Mouse (Mus musculus) MEL (cell line): ENCODE data around the gene Wee1. TPM values are rescaled to one million over a fixed set of nuclear protein-coding genes. Genes with fewer than 3 reads are reported as not detected.

ENCODE experiments used
- DNase-seq: peaks from one replicate; pipeline ENCODE4 v3.0.0; 2011; ENCODE audit warnings: low read depth, low spot score
- H3K27ac ChIP-seq: 2 replicates; pipeline ENCODE4 v1.5.1; 2012; ENCODE audit warnings: low read depth, mild to moderate bottlenecking, control low read depth, low read length, moderate library complexity; ENCODE audit not compliant: control insufficient read depth
- H3K27me3 ChIP-seq, 2 experiments: fragments of 150-350 bp in 1 of 2; sonication (generic) in 1 of 2; 2 replicates each; pipeline ENCODE4 v1.6.1; 2012; ENCODE audit warnings: low read length in 2 of 2, mild to moderate bottlenecking in 2 of 2, improper control_type of control experiment in 1 of 2, moderate library complexity in 1 of 2; ENCODE audit not compliant: insufficient read depth in 2 of 2, control insufficient read depth in 1 of 2
- H3K36me3 ChIP-seq, 2 experiments: 2 replicates each; pipeline ENCODE4 v1.6.1; 2012 to 2014; ENCODE audit warnings: low read length in 2 of 2, improper control_type of control experiment in 1 of 2, inconsistent platforms in 1 of 2, mild to moderate bottlenecking in 1 of 2; ENCODE audit not compliant: insufficient read depth in 2 of 2, control insufficient read depth in 1 of 2
- H3K4me1 ChIP-seq, 2 experiments: fragments of 150-350 bp in 1 of 2; sonication (generic) in 1 of 2; 2 replicates each; pipeline ENCODE4 v1.6.1; 2012; ENCODE audit warnings: low read length in 2 of 2, improper control_type of control experiment in 1 of 2, mild to moderate bottlenecking in 1 of 2; ENCODE audit not compliant: insufficient read depth in 2 of 2, control insufficient read depth in 1 of 2
- H3K4me3 ChIP-seq, 2 experiments: fragments of 150-350 bp in 1 of 2; sonication (generic) in 1 of 2; 2 replicates each; pipeline ENCODE4 v1.5.1; 2012; ENCODE audit warnings: low read depth in 2 of 2, low read length in 2 of 2, mild to moderate bottlenecking in 2 of 2, moderate library complexity in 2 of 2, control low read depth in 1 of 2, improper control_type of control experiment in 1 of 2; ENCODE audit not compliant: control insufficient read depth in 1 of 2, insufficient read depth in 1 of 2
- H3K79me2 ChIP-seq: 2 replicates; pipeline ENCODE4 v1.6.1; 2012; ENCODE audit warnings: mild to moderate bottlenecking, low read length, moderate library complexity; ENCODE audit not compliant: control insufficient read depth, poor library complexity, insufficient read depth
- H3K9ac ChIP-seq: 2 replicates; pipeline ENCODE4 v1.6.1; 2012; ENCODE audit warnings: low read depth, mild to moderate bottlenecking, control low read depth, low read length, moderate library complexity; ENCODE audit not compliant: control insufficient read depth, poor library complexity, severe bottlenecking
- H3K9me3 ChIP-seq: fragments of 150-350 bp; sonication (generic); replicated peaks from 2 replicates; pipeline ENCODE4 v1.6.1; 2012; ENCODE audit warnings: mild to moderate bottlenecking, low read length, improper control_type of control experiment, moderate library complexity; ENCODE audit not compliant: insufficient read depth
- CHD1 ChIP-seq: IDR thresholded peaks from 2 replicates; pipeline ENCODE4 v1.6.1; 2012; ENCODE audit warnings: low read depth, mild to moderate bottlenecking, inconsistent platforms, low read length, improper control_type of control experiment
- CHD2 ChIP-seq: IDR thresholded peaks from 2 replicates; pipeline ENCODE4 v1.6.1; 2011; ENCODE audit warnings: low read length, improper control_type of control experiment
- CTCF ChIP-seq, 3 experiments: IDR thresholded peaks in 2 of 3; conservative IDR thresholded peaks in 1 of 3; 2 replicates each; pipeline ENCODE4 v1.5.1; 2011 to 2012; ENCODE audit warnings: low read length in 3 of 3, low read depth in 2 of 3, mild to moderate bottlenecking in 2 of 3, improper control_type of control experiment in 1 of 3, inconsistent platforms in 1 of 3, mixed read lengths in 1 of 3, moderate library complexity in 1 of 3; ENCODE audit not compliant: control insufficient read depth in 1 of 3, insufficient read depth in 1 of 3, poor library complexity in 1 of 3, severe bottlenecking in 1 of 3
- ELF1 ChIP-seq: IDR thresholded peaks from 2 replicates; pipeline ENCODE4 v1.6.1; 2014; ENCODE audit warnings: low read depth, mild to moderate bottlenecking, inconsistent platforms, low read length, improper control_type of control experiment, moderate library complexity
- GABPA ChIP-seq: IDR thresholded peaks from 2 replicates; pipeline ENCODE4 v1.6.1; 2012; ENCODE audit warnings: low read depth, mild to moderate bottlenecking, inconsistent platforms, low read length, improper control_type of control experiment, moderate library complexity
- GATA1 ChIP-seq: IDR thresholded peaks from 2 replicates; pipeline ENCODE4 v1.6.1; 2011; ENCODE audit warnings: low read depth, low read length, improper control_type of control experiment
- MEF2A ChIP-seq: IDR thresholded peaks from 2 replicates; pipeline ENCODE4 v1.6.1; 2014; ENCODE audit warnings: low read depth, mild to moderate bottlenecking, inconsistent platforms, low read length, improper control_type of control experiment; ENCODE audit not compliant: poor library complexity, insufficient replicate concordance, severe bottlenecking; ENCODE audit errors: extremely low read depth
- MXI1 ChIP-seq: IDR thresholded peaks from 2 replicates; pipeline ENCODE4 v1.6.1; 2011; ENCODE audit warnings: mild to moderate bottlenecking, low read depth, low read length, improper control_type of control experiment
- MYC ChIP-seq: IDR thresholded peaks from 2 replicates; pipeline ENCODE4 v1.6.1; 2011; ENCODE audit warnings: low read depth, mild to moderate bottlenecking, low read length, improper control_type of control experiment, moderate library complexity
- NRF1 ChIP-seq: IDR thresholded peaks from 2 replicates; pipeline ENCODE4 v1.6.1; 2014; ENCODE audit warnings: low read depth, mild to moderate bottlenecking, inconsistent platforms, low read length, improper control_type of control experiment, moderate library complexity; ENCODE audit not compliant: poor library complexity, insufficient read depth, severe bottlenecking
- RAD21 ChIP-seq: IDR thresholded peaks from 2 replicates; pipeline ENCODE4 v1.6.1; 2011; ENCODE audit warnings: mild to moderate bottlenecking, low read depth, low read length, improper control_type of control experiment
- SIN3A ChIP-seq: IDR thresholded peaks from 2 replicates; pipeline ENCODE4 v1.6.1; 2012; ENCODE audit warnings: low read length, improper control_type of control experiment, inconsistent platforms
- TCF12 ChIP-seq: IDR thresholded peaks from 2 replicates; pipeline ENCODE4 v1.6.1; 2014; ENCODE audit warnings: low read depth, mild to moderate bottlenecking, inconsistent platforms, low read length, improper control_type of control experiment, moderate library complexity
- ZMIZ1 ChIP-seq: IDR thresholded peaks from 2 replicates; pipeline ENCODE4 v1.6.1; 2012; ENCODE audit warnings: low read depth, mild to moderate bottlenecking, inconsistent platforms, low read length, improper control_type of control experiment, moderate library complexity
- polyA plus RNA-seq, 2 experiments: library from polyadenylated mRNA; stranded (reverse) in 1 of 2; unstranded in 1 of 2; fragments of >175 nt in 1 of 2; fragments of >200 nt in 1 of 2; gene quantifications; 2 replicates each; pipeline versions ENCODE4 v1.2.1 to v1.2.4; 2012; ENCODE audit warnings: low replicate concordance in 2 of 2, low read depth in 1 of 2; ENCODE audit not compliant: insufficient read length in 2 of 2, insufficient read depth in 1 of 2, missing spikeins in 1 of 2
- total RNA-seq: library from RNA; depleted of rRNA; stranded (reverse); fragments of 300-350 nt; gene quantifications from 2 replicates; pipeline ENCODE4 v1.2.3, GENCODE M21; 2012

Gene Wee1
- total and polyA plus RNA-seq, 3 experiments, result 9.3 to 23.0 TPM; not detected in 1

GRCm38 (mm10) chr7:110087914-110088313 lies 33.9 kb upstream of the Wee1 start:
- no peaks in the 10 kb centered on the region for H3K9me3 ChIP-seq
- H3K4me3 ChIP-seq, result no peak overlapping the region
- TF ChIP-seq ELF1 (no peak), MXI1 (no peak), CHD1 (no peak), RAD21 (no peak), TCF12 (no peak), MYC (no peak), GABPA (no peak), NRF1 (no peak), ZMIZ1 (no peak), CHD2 (no peak)
- H3K9ac ChIP-seq, result no peak overlapping the region
- H3K79me2 ChIP-seq, result no peaks in the 10 kb centered on the region
- no peak overlapping the region for H3K27ac ChIP-seq
- H3K36me3 ChIP-seq, result peaks cover 0 to 18% of the 10 kb centered on the region in 2 experiments; a peak in 2 of 4 replicates
- H3K27me3 ChIP-seq, result no peaks in the 10 kb centered on the region
- no peaks in the 10 kb centered on the region for H3K4me1 ChIP-seq
- no peak for DNase-seq

GRCm38 (mm10) chr7:110091670-110092069 lies 30.2 kb upstream of the Wee1 start:
- TF ChIP-seq CTCF (IDR thresholded peaks at IDR 0.05 in 2 of 3, conservative IDR thresholded peaks at IDR 0.05 in 1 of 3; ENCODE audit: control insufficient read depth in 1 of 3, insufficient read depth in 1 of 3, low read depth in 2 of 3, low read length in 3 of 3, poor library complexity in 1 of 3, severe bottlenecking in 1 of 3) (no peak), CHD1 (no peak)
- Histone ChIP-seq H3K9ac (no peak overlapping the region), H3K79me2 (no peaks in the 10 kb centered on the region), H3K27ac (no peak overlapping the region), H3K4me1 (no peaks in the 10 kb centered on the region), H3K9me3 (no peaks in the 10 kb centered on the region), H3K36me3 (peaks cover 0 to 22% of the 10 kb centered on the region in 2 experiments; a peak in 2 of 4 replicates), H3K27me3 (no peaks in the 10 kb centered on the region), H3K4me3 (no peak overlapping the region)
- DNase-seq, result no peak

GRCm38 (mm10) chr7:110096332-110096731 lies 25.5 kb upstream of the Wee1 start:
- Histone ChIP-seq H3K36me3 (peaks cover 0 to 19% of the 10 kb centered on the region in 2 experiments; a peak in 2 of 4 replicates), H3K27me3 (no peaks in the 10 kb centered on the region)
- TF ChIP-seq CTCF (IDR thresholded peaks at IDR 0.05 in 2 of 3, conservative IDR thresholded peaks at IDR 0.05 in 1 of 3; ENCODE audit: control insufficient read depth in 1 of 3, insufficient read depth in 1 of 3, low read depth in 2 of 3, low read length in 3 of 3, poor library complexity in 1 of 3, severe bottlenecking in 1 of 3) (no peak), RAD21 (peak; percentile 6), SIN3A (no peak), MEF2A (no peak), GATA1 (no peak)
- TF ChIP-seq, all 39 proteins: peak for 1
- H3K9me3 ChIP-seq, result no peaks in the 10 kb centered on the region
- no peaks in the 10 kb centered on the region for H3K79me2 ChIP-seq
- no peak overlapping the region for H3K27ac ChIP-seq
- no peaks in the 10 kb centered on the region for H3K4me1 ChIP-seq
- no peak overlapping the region for H3K4me3 ChIP-seq
- no peak overlapping the region for H3K9ac ChIP-seq
- peak; percentile 20 for DNase-seq
